Mouse (Mus musculus): ENCODE measurements around the gene Eps15. TPM values are rescaled to one million over a fixed set of nuclear protein-coding genes. Genes with fewer than 3 reads are reported as not detected.

The Eps15 gene
- total RNA-seq, 1 experiment: 13.0 TPM

DNA sequence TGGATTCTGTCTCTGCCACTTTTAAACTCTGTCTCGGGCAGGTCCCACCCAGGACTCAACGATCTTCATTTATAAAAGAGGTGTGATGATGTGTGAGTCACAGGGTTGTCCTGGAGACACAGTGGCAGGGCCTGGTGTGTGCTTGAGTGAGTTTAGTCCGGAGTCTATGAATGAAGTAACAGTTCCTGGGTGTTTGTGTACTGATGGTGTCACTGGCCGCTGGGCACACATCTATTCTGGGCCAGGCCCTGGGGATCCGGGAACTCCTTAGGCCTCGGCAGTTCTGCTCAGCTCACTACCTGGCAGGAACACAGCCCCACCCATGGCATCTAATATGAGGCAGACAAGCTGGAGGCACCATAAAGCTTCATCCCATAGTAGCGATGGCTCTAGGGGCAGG lies 141.5 kb downstream of the Eps15 start:
- Histone ChIP-seq H3K4me3 (ENCODE audit: insufficient read depth in 1 of 2, low read depth in 1 of 2, low read length in 2 of 2, poor library complexity in 1 of 2, severe bottlenecking in 1 of 2) (no peak overlapping the region), H3K9ac (ENCODE audit: insufficient read depth, low read depth, low read length, poor library complexity, severe bottlenecking) (no peak overlapping the region), H3K9me3 (ENCODE audit: control insufficient read depth, insufficient read depth, low read depth, low read length) (no peaks in the 10 kb centered on the region), H3K4me1 (ENCODE audit: control insufficient read depth in 2 of 2, insufficient read depth in 2 of 2, low read length in 2 of 2, poor library complexity in 1 of 2) (peaks cover 2 to 10% of the 10 kb centered on the region in 2 experiments; a peak in 1 of 4 replicates), H3K36me3 (ENCODE audit: control insufficient read depth, insufficient read depth, low read length, poor library complexity, severe bottlenecking) (no peaks in the 10 kb centered on the region), H3K27ac (ENCODE audit: insufficient read depth, low read depth, low read length, poor library complexity, severe bottlenecking) (no peak overlapping the region)
- DNase-seq (ENCODE audit: low read depth, low spot score): no peak
- TF ChIP-seq ZNF384 (IDR thresholded peaks at IDR 0.05; ENCODE audit: low read depth, low read length): no peak
- no peak for TF ChIP-seq HCFC1 (IDR thresholded peaks at IDR 0.05; ENCODE audit: borderline replicate concordance, insufficient read depth, low read length)
- TF ChIP-seq CHD2 (IDR thresholded peaks at IDR 0.05; ENCODE audit: low read depth, low read length): no peak
- TF ChIP-seq MAFK (IDR thresholded peaks at IDR 0.05; ENCODE audit: insufficient read depth, low read depth, low read length): no peak
- TF ChIP-seq ZC3H11A (IDR thresholded peaks at IDR 0.05; ENCODE audit: borderline replicate concordance, low read depth, low read length): no peak
- in situ Hi-C loops (cut with MboI; ENCODE audit: low sequenced_read_pairs in 2 of 2, unreplicated experiment in 2 of 2): no loop called here

DNA sequence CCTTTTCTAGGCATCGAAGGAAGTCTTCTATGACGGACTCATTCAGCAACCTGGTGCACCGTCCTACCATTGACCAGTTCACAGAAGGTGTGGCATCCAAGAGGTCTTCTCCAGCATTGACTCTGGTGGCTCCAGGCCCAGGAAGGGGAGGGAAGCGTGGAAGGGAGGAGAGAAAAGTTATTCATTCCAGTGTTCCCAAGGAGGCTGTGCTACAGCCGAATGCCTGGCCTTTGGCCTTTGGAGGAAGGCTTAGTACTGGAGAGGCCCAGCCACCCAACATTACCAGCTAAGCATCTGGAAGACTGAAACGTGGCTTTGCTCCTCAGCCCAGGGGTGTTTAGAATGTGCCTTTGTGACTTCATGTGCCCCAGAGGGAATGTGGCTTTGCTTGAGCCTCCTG lies 142.4 kb downstream of the Eps15 start:
- H3K36me3 ChIP-seq (ENCODE audit: control insufficient read depth, insufficient read depth, low read length, poor library complexity, severe bottlenecking): no peaks in the 10 kb centered on the region
- no peak overlapping the region for H3K9ac ChIP-seq (ENCODE audit: insufficient read depth, low read depth, low read length, poor library complexity, severe bottlenecking)
- DNase-seq (ENCODE audit: low read depth, low spot score): no peak
- H3K9me3 ChIP-seq (ENCODE audit: control insufficient read depth, insufficient read depth, low read depth, low read length): no peaks in the 10 kb centered on the region
- peaks cover 2 to 10% of the 10 kb centered on the region in 2 experiments; a peak in 1 of 4 replicates for H3K4me1 ChIP-seq (ENCODE audit: control insufficient read depth in 2 of 2, insufficient read depth in 2 of 2, low read length in 2 of 2, poor library complexity in 1 of 2)
- in situ Hi-C loops (cut with MboI; ENCODE audit: low sequenced_read_pairs in 2 of 2, unreplicated experiment in 2 of 2): no loop called here
- H3K4me3 ChIP-seq (ENCODE audit: insufficient read depth in 1 of 2, low read depth in 1 of 2, low read length in 2 of 2, poor library complexity in 1 of 2, severe bottlenecking in 1 of 2): no peak overlapping the region
- no peak for TF ChIP-seq ZC3H11A (IDR thresholded peaks at IDR 0.05; ENCODE audit: borderline replicate concordance, low read depth, low read length)
- no peak for TF ChIP-seq ZNF384 (IDR thresholded peaks at IDR 0.05; ENCODE audit: low read depth, low read length)
- no peak for TF ChIP-seq MAFK (IDR thresholded peaks at IDR 0.05; ENCODE audit: insufficient read depth, low read depth, low read length)
- no peak overlapping the region for H3K27ac ChIP-seq (ENCODE audit: insufficient read depth, low read depth, low read length, poor library complexity, severe bottlenecking)

DNA sequence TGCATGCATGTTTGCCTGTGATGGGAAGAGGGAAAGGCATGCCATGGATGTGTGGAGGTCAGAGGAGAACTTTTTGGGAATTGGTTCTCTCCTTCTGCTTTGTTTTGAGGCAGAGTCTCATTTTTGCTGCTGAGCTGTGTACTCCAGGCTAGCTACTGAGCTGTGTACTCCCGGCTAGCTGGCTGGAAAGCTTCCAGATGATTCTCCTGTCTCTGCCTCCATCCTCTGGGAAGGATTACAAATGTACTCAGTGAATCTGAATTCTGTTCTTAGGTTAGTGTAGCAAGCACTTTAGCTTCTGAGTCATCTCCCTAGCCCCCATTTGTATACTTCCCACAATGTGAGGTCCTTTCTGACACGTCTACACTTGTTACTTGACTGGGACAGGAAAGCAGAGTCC lies 143.4 kb downstream of the Eps15 start:
- H3K4me1 ChIP-seq (ENCODE audit: control insufficient read depth in 2 of 2, insufficient read depth in 2 of 2, low read length in 2 of 2, poor library complexity in 1 of 2): peaks cover 2 to 10% of the 10 kb centered on the region in 2 experiments; a peak in 1 of 4 replicates
- H3K4me3 ChIP-seq (ENCODE audit: insufficient read depth in 1 of 2, low read depth in 1 of 2, low read length in 2 of 2, poor library complexity in 1 of 2, severe bottlenecking in 1 of 2): no peak overlapping the region
- no peak overlapping the region for H3K27ac ChIP-seq (ENCODE audit: insufficient read depth, low read depth, low read length, poor library complexity, severe bottlenecking)
- in situ Hi-C loops (cut with MboI; ENCODE audit: low sequenced_read_pairs in 2 of 2, unreplicated experiment in 2 of 2): no loop called here
- H3K9me3 ChIP-seq (ENCODE audit: control insufficient read depth, insufficient read depth, low read depth, low read length): no peaks in the 10 kb centered on the region
- TF ChIP-seq MAFK (IDR thresholded peaks at IDR 0.05; ENCODE audit: insufficient read depth, low read depth, low read length) (no peak), ZNF384 (IDR thresholded peaks at IDR 0.05; ENCODE audit: low read depth, low read length) (no peak), ZC3H11A (IDR thresholded peaks at IDR 0.05; ENCODE audit: borderline replicate concordance, low read depth, low read length) (no peak), HCFC1 (IDR thresholded peaks at IDR 0.05; ENCODE audit: borderline replicate concordance, insufficient read depth, low read length) (no peak)
- no peak for DNase-seq (ENCODE audit: low read depth, low spot score)
- H3K36me3 ChIP-seq (ENCODE audit: control insufficient read depth, insufficient read depth, low read length, poor library complexity, severe bottlenecking): no peaks in the 10 kb centered on the region
- no peak overlapping the region for H3K9ac ChIP-seq (ENCODE audit: insufficient read depth, low read depth, low read length, poor library complexity, severe bottlenecking)

GRCm38 (mm10) chr4:109427058-109427457 lies 147.0 kb downstream of the Eps15 start:
- in situ Hi-C loops (cut with MboI; ENCODE audit: low sequenced_read_pairs in 2 of 2, unreplicated experiment in 2 of 2): no loop called here
- Histone ChIP-seq H3K27ac (ENCODE audit: insufficient read depth, low read depth, low read length, poor library complexity, severe bottlenecking) (no peak overlapping the region), H3K4me3 (ENCODE audit: insufficient read depth in 1 of 2, low read depth in 1 of 2, low read length in 2 of 2, poor library complexity in 1 of 2, severe bottlenecking in 1 of 2) (no peak overlapping the region), H3K4me1 (ENCODE audit: control insufficient read depth in 2 of 2, insufficient read depth in 2 of 2, low read length in 2 of 2, poor library complexity in 1 of 2) (peaks cover 0 to 8% of the 10 kb centered on the region in 2 experiments; a peak in 1 of 4 replicates), H3K9ac (ENCODE audit: insufficient read depth, low read depth, low read length, poor library complexity, severe bottlenecking) (no peak overlapping the region), H3K36me3 (ENCODE audit: control insufficient read depth, insufficient read depth, low read length, poor library complexity, severe bottlenecking) (no peaks in the 10 kb centered on the region), H3K9me3 (ENCODE audit: control insufficient read depth, insufficient read depth, low read depth, low read length) (no peaks in the 10 kb centered on the region)
- DNase-seq (ENCODE audit: low read depth, low spot score): no peak
- TF ChIP-seq CHD2 (IDR thresholded peaks at IDR 0.05; ENCODE audit: low read depth, low read length) (no peak), ZC3H11A (IDR thresholded peaks at IDR 0.05; ENCODE audit: borderline replicate concordance, low read depth, low read length) (no peak), HCFC1 (IDR thresholded peaks at IDR 0.05; ENCODE audit: borderline replicate concordance, insufficient read depth, low read length) (no peak), ZNF384 (IDR thresholded peaks at IDR 0.05; ENCODE audit: low read depth, low read length) (no peak), MAFK (IDR thresholded peaks at IDR 0.05; ENCODE audit: insufficient read depth, low read depth, low read length) (no peak)

DNA sequence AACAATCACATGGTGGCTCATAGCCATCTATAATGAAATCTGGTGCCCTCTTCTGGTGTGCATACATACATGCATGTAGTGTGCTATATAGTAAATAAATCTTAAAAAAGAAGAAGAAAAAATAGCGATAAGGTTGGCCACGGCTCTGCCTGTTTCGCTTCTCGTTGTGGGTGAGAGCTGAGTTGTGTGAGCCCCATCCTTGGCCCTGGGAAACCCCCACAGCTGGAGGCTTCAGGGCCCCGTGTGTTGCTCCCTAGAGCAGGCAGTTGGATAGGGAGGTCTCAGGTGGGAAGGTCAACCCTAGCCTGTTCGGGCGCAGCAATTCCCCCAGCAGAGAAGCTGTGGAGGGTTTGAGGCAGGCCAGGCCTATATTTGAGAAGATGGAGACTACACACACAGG lies 150.2 kb downstream of the Eps15 start:
- no peak for DNase-seq (ENCODE audit: low read depth, low spot score)
- H3K27ac ChIP-seq (ENCODE audit: insufficient read depth, low read depth, low read length, poor library complexity, severe bottlenecking): no peak overlapping the region

More for the DNA sequence above, 150.2 kb downstream of the Eps15 start:
- Histone ChIP-seq H3K4me1 (ENCODE audit: control insufficient read depth in 2 of 2, insufficient read depth in 2 of 2, low read length in 2 of 2, poor library complexity in 1 of 2) (peaks cover 0 to 5% of the 10 kb centered on the region in 2 experiments; a peak in 1 of 4 replicates), H3K9ac (ENCODE audit: insufficient read depth, low read depth, low read length, poor library complexity, severe bottlenecking) (no peak overlapping the region), H3K36me3 (ENCODE audit: control insufficient read depth, insufficient read depth, low read length, poor library complexity, severe bottlenecking) (no peaks in the 10 kb centered on the region), H3K4me3 (ENCODE audit: insufficient read depth in 1 of 2, low read depth in 1 of 2, low read length in 2 of 2, poor library complexity in 1 of 2, severe bottlenecking in 1 of 2) (no peak overlapping the region), H3K9me3 (ENCODE audit: control insufficient read depth, insufficient read depth, low read depth, low read length) (no peaks in the 10 kb centered on the region)
- TF ChIP-seq MAFK (IDR thresholded peaks at IDR 0.05; ENCODE audit: insufficient read depth, low read depth, low read length) (no peak), CHD2 (IDR thresholded peaks at IDR 0.05; ENCODE audit: low read depth, low read length) (no peak), ZNF384 (IDR thresholded peaks at IDR 0.05; ENCODE audit: low read depth, low read length) (no peak), ZC3H11A (IDR thresholded peaks at IDR 0.05; ENCODE audit: borderline replicate concordance, low read depth, low read length) (no peak), HCFC1 (IDR thresholded peaks at IDR 0.05; ENCODE audit: borderline replicate concordance, insufficient read depth, low read length) (no peak)
- in situ Hi-C loops (cut with MboI; ENCODE audit: low sequenced_read_pairs in 2 of 2, unreplicated experiment in 2 of 2): no loop called here

Measured in ES-E14 (cell line).